Mouse (Mus musculus): ENCODE measurements around the gene Fbxo2. TPM values are rescaled to one million over a fixed set of nuclear protein-coding genes. Genes with fewer than 3 reads are reported as not detected.

The Fbxo2 gene
- polyA plus RNA-seq, 2 experiments, result 4.2 to 4.3 TPM

DNA sequence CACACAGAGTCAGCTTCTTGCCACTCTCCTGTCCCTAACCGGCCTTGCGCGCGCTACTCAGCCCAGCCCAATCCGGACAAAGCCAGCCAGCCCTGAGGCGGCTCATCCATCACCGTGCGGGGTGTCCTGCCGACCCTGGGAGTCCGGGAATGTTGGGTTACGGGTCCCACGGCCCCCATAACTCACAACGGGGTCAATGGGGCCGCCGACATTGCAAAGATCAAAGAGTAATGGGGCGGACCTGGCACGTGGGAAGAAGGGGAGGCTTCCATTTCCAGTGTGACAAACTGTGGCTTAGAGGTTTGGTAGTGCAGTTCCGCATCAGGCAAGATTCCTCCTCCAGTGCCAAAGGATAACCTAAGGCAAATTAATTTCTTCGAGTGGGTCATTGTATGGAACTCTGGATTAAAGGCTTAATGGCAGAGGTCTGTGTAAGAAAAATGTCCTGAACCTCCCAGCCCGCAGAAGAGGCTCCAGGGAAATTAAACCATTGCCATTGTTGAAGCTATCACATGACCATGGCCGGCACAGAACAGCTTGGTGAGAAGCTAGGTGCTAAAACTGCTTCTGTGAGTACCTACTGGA is 28.8 kb upstream of the Fbxo2 start:
- Histone ChIP-seq H3K4me3 (replicated peaks; ENCODE audit: low read length) (peak overlapping the region; percentile 78), H3K9ac (ENCODE audit: low read depth, low read length, severe bottlenecking) (peak overlapping the region; percentile 88; the same call in 1 of the 2 replicates), H3K4me2 (replicated peaks; ENCODE audit: low read depth, low read length, severe bottlenecking) (peak overlapping the region; percentile 94), H3K27me3 (ENCODE audit: control insufficient read depth, insufficient read depth, low read length) (peaks cover 16% of the 10 kb centered on the region; the same call in 1 of the 2 replicates), H3K27ac (replicated peaks; ENCODE audit: low read depth, low read length) (no peak overlapping the region), H3K36me3 (ENCODE audit: control insufficient read depth, insufficient read depth, low read length) (no peaks in the 10 kb centered on the region), H3K4me1 (ENCODE audit: control insufficient read depth, insufficient read depth, low read length) (peaks cover 6% of the 10 kb centered on the region; the same call in 1 of the 2 replicates), H3K9me3 (ENCODE audit: control insufficient read depth, low read length) (no peaks in the 10 kb centered on the region)
- WGBS, result 2% methylated on average over 21 of the region's 21 CpGs
- no peak for DNase-seq (ENCODE audit: low spot score)
- TF ChIP-seq POLR2A (IDR thresholded peaks at IDR 0.05; ENCODE audit: borderline replicate concordance, extremely low read depth, insufficient read depth, insufficient read length), result no peak
- no peak for ATAC-seq (ENCODE audit: low FRiP score, low read depth)

DNA sequence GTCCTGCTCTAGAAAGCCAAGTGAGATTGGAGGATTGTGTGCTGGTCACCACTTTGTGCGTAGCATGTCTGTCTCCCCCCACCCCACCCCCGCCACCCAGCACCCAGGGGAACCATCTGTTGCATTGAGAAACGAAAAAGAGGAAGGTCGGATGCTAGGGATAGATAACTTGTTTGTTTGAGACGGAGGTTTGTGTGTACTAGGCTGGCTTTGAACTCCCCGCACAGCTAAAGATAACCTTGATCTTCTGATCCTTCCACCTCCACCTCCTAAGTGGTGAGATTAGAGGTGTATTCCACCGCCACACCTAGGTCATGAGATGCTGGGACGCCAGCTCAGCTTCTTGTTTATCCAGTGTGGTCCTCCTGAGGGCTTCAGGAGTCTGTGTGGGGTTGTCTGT is 25.4 kb upstream of the Fbxo2 start:
- Histone ChIP-seq H3K4me3 (replicated peaks; ENCODE audit: low read length) (no peak overlapping the region), H3K4me2 (replicated peaks; ENCODE audit: low read depth, low read length, severe bottlenecking) (no peak overlapping the region), H3K27me3 (ENCODE audit: control insufficient read depth, insufficient read depth, low read length) (peaks cover 4% of the 10 kb centered on the region; the same call in 1 of the 2 replicates), H3K36me3 (ENCODE audit: control insufficient read depth, insufficient read depth, low read length) (no peaks in the 10 kb centered on the region), H3K9ac (ENCODE audit: low read depth, low read length, severe bottlenecking) (no peak overlapping the region), H3K27ac (replicated peaks; ENCODE audit: low read depth, low read length) (no peak overlapping the region), H3K4me1 (ENCODE audit: control insufficient read depth, insufficient read depth, low read length) (peaks cover 6% of the 10 kb centered on the region; the same call in 1 of the 2 replicates), H3K9me3 (ENCODE audit: control insufficient read depth, low read length) (no peaks in the 10 kb centered on the region)
- TF ChIP-seq POLR2A (IDR thresholded peaks at IDR 0.05; ENCODE audit: borderline replicate concordance, extremely low read depth, insufficient read depth, insufficient read length), result no peak
- no peak for DNase-seq (ENCODE audit: low spot score)
- 79% methylated on average over 8 of the region's 8 CpGs for WGBS
- ATAC-seq (ENCODE audit: low FRiP score, low read depth), result no peak

DNA sequence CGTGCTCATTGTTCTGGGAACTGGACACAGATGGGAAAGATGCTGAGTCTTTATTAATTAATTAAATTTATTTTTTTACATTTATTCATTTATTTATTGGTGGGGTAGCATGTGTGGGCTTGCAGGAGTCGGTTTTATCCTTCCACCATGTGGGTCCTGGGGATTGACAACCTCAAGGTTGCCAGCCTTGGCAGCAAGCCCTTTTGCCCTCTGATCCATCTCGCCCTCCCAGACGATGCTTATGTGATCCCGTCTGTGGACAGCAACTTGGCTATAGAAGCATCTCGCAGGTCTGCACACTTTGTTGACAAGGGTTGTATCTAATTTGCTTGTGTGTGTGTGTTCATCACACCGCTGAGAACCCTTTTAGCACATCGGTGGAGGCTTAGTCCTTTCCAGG is 22.9 kb upstream of the Fbxo2 start:
- Histone ChIP-seq H3K27ac (replicated peaks; ENCODE audit: low read depth, low read length) (no peak overlapping the region), H3K4me2 (replicated peaks; ENCODE audit: low read depth, low read length, severe bottlenecking) (no peak overlapping the region), H3K9ac (ENCODE audit: low read depth, low read length, severe bottlenecking) (no peak overlapping the region), H3K9me3 (ENCODE audit: control insufficient read depth, low read length) (no peaks in the 10 kb centered on the region), H3K4me3 (replicated peaks; ENCODE audit: low read length) (no peak overlapping the region), H3K4me1 (ENCODE audit: control insufficient read depth, insufficient read depth, low read length) (no peaks in the 10 kb centered on the region), H3K27me3 (ENCODE audit: control insufficient read depth, insufficient read depth, low read length) (no peaks in the 10 kb centered on the region), H3K36me3 (ENCODE audit: control insufficient read depth, insufficient read depth, low read length) (no peaks in the 10 kb centered on the region)
- no peak for ATAC-seq (ENCODE audit: low FRiP score, low read depth)
- no peak for TF ChIP-seq POLR2A (IDR thresholded peaks at IDR 0.05; ENCODE audit: borderline replicate concordance, extremely low read depth, insufficient read depth, insufficient read length)
- WGBS, result 77% methylated on average over 8 of the region's 8 CpGs
- DNase-seq (ENCODE audit: low spot score), result no peak

DNA sequence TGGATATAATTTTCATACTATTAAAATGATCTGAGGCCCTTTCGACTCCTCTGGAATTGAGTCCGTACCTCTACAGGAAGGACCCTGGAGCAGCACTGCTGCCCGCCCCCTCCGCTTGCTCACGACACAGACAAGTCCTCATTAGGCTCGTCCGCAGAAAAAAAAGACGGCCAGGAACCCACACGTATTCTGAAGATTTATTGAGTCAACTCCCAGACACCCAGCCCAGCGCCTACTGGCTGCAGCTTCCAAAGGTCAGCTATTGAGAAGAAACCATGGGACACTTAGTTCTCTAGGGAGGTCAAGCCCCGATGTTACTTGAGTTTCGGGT is 20.7 kb upstream of the Fbxo2 start:
- H3K27ac ChIP-seq (replicated peaks; ENCODE audit: low read depth, low read length), result no peak overlapping the region
- H3K27me3 ChIP-seq (ENCODE audit: control insufficient read depth, insufficient read depth, low read length), result no peaks in the 10 kb centered on the region
- no peak for TF ChIP-seq POLR2A (IDR thresholded peaks at IDR 0.05; ENCODE audit: borderline replicate concordance, extremely low read depth, insufficient read depth, insufficient read length)
- H3K36me3 ChIP-seq (ENCODE audit: control insufficient read depth, insufficient read depth, low read length), result peaks cover 5% of the 10 kb centered on the region; the same call in 1 of the 2 replicates
- ATAC-seq (ENCODE audit: low FRiP score, low read depth), result 0 out of 2 replicates have a peak, but pooled peaks have one; percentile 1
- H3K9me3 ChIP-seq (ENCODE audit: control insufficient read depth, low read length), result no peaks in the 10 kb centered on the region
- no peak for DNase-seq (ENCODE audit: low spot score)
- peak overlapping the region; percentile 95 for H3K4me2 ChIP-seq (replicated peaks; ENCODE audit: low read depth, low read length, severe bottlenecking)
- H3K9ac ChIP-seq (ENCODE audit: low read depth, low read length, severe bottlenecking), result peak overlapping the region; percentile 38; the same call in 1 of the 2 replicates
- H3K4me3 ChIP-seq (replicated peaks; ENCODE audit: low read length), result peak overlapping the region; percentile 53
- WGBS, result under 1% methylated on average over 12 of the region's 12 CpGs
- H3K4me1 ChIP-seq (ENCODE audit: control insufficient read depth, insufficient read depth, low read length), result no peaks in the 10 kb centered on the region

DNA sequence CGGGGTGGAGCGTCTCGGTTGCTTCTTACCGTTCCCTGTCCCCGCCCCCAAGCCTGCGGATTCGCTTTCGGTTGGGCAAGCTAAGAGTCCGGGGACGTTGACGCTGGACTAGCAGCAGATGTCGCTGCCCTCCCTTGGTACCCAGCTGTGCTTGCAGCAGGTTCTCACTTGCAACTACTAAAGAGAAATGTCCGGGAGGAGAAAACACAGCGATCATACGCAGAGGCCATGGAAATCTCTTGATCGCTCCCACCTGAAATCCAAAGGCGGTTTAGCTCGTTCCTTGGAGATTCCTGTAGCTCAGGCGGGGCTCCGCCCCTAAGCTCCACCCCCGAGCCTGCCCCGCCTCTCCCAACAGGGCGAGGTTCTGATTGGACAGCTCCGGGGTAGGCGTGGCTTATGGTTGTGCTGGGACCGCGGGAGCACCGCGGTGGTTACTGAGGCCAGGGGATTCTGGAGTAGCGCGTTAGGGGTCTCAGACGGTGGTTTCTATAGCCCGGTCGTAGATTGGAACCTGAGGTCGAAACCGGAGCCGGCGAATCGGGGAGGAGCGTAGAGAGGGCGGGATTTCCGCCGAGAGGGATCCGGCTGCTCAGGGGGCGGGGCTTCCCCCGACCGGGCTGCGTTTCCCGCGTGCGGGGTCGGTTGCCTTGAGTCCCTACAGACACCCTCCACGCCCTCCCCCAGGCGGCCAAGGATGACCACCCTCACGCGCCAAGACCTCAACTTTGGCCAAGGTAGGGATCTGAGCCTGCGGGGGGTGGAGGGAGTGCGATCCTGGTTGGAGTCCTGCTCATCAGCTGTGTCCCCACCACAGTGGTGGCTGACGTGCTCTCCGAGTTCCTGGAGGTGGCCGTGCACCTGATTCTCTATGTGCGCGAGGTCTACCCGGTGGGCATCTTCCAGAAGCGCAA is 20.1 kb upstream of the Fbxo2 start:
- Histone ChIP-seq H3K36me3 (ENCODE audit: control insufficient read depth, insufficient read depth, low read length) (peaks cover 9% of the 10 kb centered on the region; the same call in 1 of the 2 replicates), H3K4me1 (ENCODE audit: control insufficient read depth, insufficient read depth, low read length) (no peaks in the 10 kb centered on the region), H3K27ac (replicated peaks; ENCODE audit: low read depth, low read length) (peak overlapping the region; percentile 78), H3K9me3 (ENCODE audit: control insufficient read depth, low read length) (no peaks in the 10 kb centered on the region), H3K4me2 (replicated peaks; ENCODE audit: low read depth, low read length, severe bottlenecking) (peak overlapping the region; percentile 95), H3K27me3 (ENCODE audit: control insufficient read depth, insufficient read depth, low read length) (no peaks in the 10 kb centered on the region), H3K9ac (ENCODE audit: low read depth, low read length, severe bottlenecking) (peak overlapping the region; percentile 46), H3K4me3 (replicated peaks; ENCODE audit: low read length) (peak overlapping the region; percentile 53)
- ATAC-seq (ENCODE audit: low FRiP score, low read depth) (peak; percentile 97), DNase-seq (ENCODE audit: low spot score) (peak; percentile 87)
- WGBS, result under 1% methylated on average over 65 of the region's 65 CpGs
- no peak for TF ChIP-seq POLR2A (IDR thresholded peaks at IDR 0.05; ENCODE audit: borderline replicate concordance, extremely low read depth, insufficient read depth, insufficient read length)
